Mouse (Mus musculus): ENCODE measurements around the gene 4922502D21Rik.
"Not testable (repeated sequence)": the region's sequence is repeated elsewhere in the genome, so short reads cannot be mapped to it uniquely, and the experiment has no call there.

The 4922502D21Rik gene

GRCm38 (mm10) chr6:129331610-129332009 is at the start of gene 4922502D21Rik:
Gene 4922502D21Rik, minus strand, starts transcription at chr6:129331796.
- no peak for DNase-seq (ENCODE audit: low spot score)

DNA sequence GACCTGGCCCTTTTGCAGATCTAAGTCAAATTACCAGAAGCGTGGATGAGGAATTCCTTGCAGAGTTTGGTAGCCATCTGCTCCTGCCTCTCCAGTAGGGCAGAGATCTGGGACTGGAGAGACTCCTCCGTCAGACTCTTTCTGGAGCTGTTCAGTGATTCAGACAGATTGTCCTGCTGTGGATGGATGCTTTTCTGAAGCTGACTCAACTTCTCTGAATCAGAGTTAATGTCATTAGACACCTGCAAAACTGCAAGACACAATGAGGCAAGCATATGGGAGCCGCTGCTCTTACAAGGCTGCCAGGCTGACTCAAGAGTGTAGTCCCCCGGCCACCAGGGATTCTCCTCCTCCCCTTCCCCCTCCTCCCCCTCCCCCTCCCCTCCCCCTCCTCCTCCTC is 48.9 kb upstream of the 4922502D21Rik start:
- DNase-seq (ENCODE audit: low spot score), result no peak

DNA sequence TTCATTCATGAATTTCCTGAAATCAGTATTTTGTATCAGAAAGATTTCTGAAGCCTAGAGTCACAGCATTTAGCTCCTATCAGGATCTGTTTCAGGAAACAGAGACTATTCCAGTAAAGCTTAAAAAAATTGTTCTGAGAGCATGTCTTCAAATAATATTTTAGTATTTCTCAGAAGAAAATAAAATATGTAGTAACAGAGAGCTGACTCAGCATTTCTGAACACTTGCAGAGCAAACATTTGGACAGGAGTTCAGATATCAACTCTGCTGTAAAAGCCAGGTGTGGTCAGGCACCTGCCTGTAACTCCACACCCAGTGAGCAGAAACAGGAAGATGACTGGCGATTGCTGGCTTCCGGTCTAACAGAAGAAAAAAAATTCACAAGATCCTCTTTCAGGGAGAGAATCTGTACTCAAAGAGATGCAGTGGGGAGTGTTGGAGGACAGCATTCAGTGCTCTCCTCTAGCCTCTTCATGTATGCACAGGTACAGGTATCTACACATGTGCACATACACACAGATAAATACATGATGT is 43.4 kb upstream of the 4922502D21Rik start:
- no peak for DNase-seq (ENCODE audit: low spot score)

GRCm38 (mm10) chr6:129369374-129370132 is 38.0 kb upstream of the 4922502D21Rik start:
- no peak for DNase-seq (ENCODE audit: low spot score)

GRCm38 (mm10) chr6:129365959-129366359 is 34.4 kb upstream of the 4922502D21Rik start:
- DNase-seq (ENCODE audit: low spot score), result peak; percentile 9

- DNase-seq (ENCODE audit: low spot score), result no peak
Measured at GRCm38 (mm10) chr6:129363942-129364341, 32.3 kb upstream of the 4922502D21Rik start.

GRCm38 (mm10) chr6:129359515-129359914 is 27.9 kb upstream of the 4922502D21Rik start:
- no peak for DNase-seq (ENCODE audit: low spot score)

DNA sequence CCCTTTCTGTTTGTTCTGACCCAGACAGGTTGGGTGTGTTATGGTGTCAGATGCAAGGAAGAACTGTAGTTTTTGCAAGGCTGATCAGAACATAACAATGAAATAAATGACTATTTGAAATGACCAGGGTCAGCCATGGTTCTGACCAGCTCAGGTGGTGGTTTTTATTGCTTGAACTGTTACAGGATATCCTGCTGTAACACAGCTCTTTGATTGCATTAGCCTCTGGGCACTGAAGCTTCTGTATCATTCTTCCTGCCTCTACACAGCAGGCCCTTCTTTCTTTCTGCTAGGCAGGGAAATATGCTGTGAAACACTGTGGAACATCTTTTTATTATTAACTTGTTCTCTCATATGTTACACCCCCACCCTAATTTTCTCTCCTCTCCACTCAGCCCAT is 24.8 kb upstream of the 4922502D21Rik start:
- DNase-seq (ENCODE audit: low spot score), result no peak

GRCm38 (mm10) chr6:129355774-129356173 is 24.2 kb upstream of the 4922502D21Rik start:
- no peak for DNase-seq (ENCODE audit: low spot score)

GRCm38 (mm10) chr6:129351091-129351490 is 19.5 kb upstream of the 4922502D21Rik start:
- DNase-seq (ENCODE audit: low spot score), result no peak

GRCm38 (mm10) chr6:129349524-129350352 is 18.1 kb upstream of the 4922502D21Rik start:
- peak; percentile 24 for DNase-seq (ENCODE audit: low spot score)

DNA sequence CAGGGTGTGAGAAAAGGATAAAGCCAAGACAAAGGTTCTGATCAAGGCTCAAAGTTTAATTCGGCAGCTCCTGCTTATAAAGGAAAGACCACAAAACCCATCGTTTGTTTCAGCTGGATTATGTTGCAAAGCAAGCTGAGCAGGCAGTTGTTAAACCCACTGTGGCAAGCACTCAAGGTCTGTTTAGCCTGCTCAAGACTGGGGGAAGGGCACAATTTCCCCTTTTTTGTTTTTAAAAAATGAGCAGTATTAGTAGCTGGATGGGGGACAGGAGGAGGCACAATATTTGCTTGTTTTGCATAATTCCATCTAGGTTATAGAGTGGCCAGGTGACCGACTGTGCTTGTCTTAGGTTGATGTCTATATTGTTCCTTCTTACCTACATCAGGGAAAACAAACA is 12.8 kb upstream of the 4922502D21Rik start:
- no peak for DNase-seq (ENCODE audit: low spot score)

DNA sequence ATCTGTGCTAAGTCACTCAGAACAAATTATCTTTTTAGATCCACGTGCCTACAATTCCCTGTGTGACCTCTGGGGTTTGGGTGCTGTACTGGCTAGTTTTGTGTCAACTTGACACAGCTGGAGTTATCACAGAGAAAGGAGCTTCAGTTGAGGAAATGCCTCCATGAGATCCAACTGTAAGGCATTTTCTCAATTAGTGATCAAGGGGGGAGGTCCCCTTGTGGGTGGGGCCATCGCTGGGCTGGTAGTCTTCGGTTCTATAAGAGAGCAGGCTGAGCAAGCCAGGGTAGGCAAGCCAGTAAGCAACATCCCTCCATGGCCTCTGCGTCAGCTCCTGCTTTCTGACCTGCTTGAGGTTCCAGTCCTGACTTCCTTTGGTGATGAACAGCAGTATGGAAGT is 10.8 kb upstream of the 4922502D21Rik start, which contains the start of gene Clec12a:
Gene Clec12a (plus strand): TSS at position 301 of the 400 bp plus-strand sequence.
- not testable (repeated sequence) for DNase-seq (ENCODE audit: low spot score)

- no peak for DNase-seq (ENCODE audit: low spot score)
Measured at GRCm38 (mm10) chr6:129337751-129338150, 6.2 kb upstream of the 4922502D21Rik start.

- peak; percentile 44 for DNase-seq (ENCODE audit: low spot score)
Measured at GRCm38 (mm10) chr6:129333674-129334078, 2.1 kb upstream of the 4922502D21Rik start.

DNA sequence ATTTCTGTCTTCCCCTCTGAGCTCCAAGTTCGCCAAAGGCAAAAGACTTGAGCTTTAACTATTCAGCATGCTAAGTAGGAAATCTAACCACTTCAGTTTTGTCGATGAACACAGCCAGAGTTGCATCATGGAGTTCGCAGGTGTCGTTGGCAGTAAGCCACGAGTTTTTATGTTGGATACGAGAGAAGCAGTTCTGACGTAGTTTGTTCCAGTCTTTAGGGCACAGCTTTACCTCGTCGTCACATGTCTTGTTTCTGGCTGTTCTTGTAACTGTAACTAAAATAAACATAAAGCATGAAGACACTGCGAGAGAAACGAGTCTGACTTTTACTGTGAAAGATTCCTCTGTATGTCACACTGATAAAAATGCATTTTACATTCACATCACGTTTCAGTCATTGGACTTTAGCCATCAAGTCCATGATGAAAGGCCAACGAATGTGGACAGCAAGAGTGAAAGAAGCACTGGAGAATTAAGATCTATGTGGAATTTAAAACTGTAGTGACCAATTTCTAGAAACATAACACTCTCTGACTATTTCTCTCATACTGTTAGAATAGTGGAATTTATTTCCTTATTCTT is 4.9 kb downstream of the 4922502D21Rik start:
- DNase-seq (ENCODE audit: low spot score), result no peak

GRCm38 (mm10) chr6:129326016-129326415 is 5.6 kb downstream of the 4922502D21Rik start:
- no peak for DNase-seq (ENCODE audit: low spot score)

GRCm38 (mm10) chr6:129319331-129319730 is 12.3 kb downstream of the 4922502D21Rik start:
- no peak for DNase-seq (ENCODE audit: low spot score)

DNA sequence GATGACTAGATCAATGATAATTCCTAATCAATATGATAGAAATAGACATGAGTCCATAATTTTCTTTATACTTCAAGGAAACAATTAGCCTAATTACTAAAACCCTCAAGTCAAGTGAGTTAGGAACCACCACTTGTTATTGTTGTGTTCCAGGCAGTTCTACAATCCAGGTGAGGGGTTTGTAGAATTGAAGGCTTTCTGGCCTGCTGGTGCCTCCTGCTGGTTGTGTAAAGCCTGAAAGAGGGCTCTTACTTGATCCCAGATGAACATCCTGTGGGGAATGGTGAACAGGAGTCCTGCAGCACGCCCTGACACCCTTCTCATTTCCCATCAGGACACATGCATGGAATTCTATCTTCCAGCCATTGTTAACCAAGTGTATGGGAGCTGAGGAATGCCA is 13.2 kb downstream of the 4922502D21Rik start:
- no peak for DNase-seq (ENCODE audit: low spot score)

DNA sequence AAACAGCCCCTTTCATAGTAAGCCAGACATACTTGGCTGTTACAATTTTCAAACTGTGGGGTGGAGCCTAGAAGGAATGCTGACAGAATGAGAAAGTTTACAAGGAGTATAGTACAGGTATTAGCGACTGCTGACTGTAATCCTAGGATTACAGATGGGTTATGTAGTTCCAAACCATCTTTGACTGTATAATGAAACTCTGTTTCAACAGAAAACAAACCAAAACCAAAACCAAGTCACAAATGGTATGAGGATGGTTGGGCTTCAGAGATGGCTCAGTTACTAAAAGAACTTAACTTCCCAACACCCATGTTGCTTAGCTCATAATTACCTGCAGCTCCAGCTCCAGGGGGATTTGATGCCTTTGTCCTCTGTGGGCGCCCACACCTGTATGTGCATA is 15.1 kb downstream of the 4922502D21Rik start:
- DNase-seq (ENCODE audit: low spot score), result no peak

GRCm38 (mm10) chr6:129315698-129316097 is 15.9 kb downstream of the 4922502D21Rik start:
- DNase-seq (ENCODE audit: low spot score), result no peak

GRCm38 (mm10) chr6:129314655-129315168 is 16.9 kb downstream of the 4922502D21Rik start:
- no peak for DNase-seq (ENCODE audit: low spot score)

All from urinary bladder, postnatal 14 days (tissue).